Mouse (Mus musculus) myocyte (in vitro differentiated cells): Measurements from ENCODE around the gene Uqcrc1.

Source experiments
- POLR2A ChIP-seq: IDR thresholded peaks from one replicate; pipeline ENCODE4 v1.6.1; 2011; ENCODE audit warnings: low read depth, mild to moderate bottlenecking, control low read depth, moderate library complexity; ENCODE audit not compliant: insufficient read length
- POLR2AphosphoS2 ChIP-seq: IDR thresholded peaks from one replicate; pipeline ENCODE4 v1.6.1; 2011; ENCODE audit warnings: low read depth, control low read depth; ENCODE audit not compliant: insufficient read length
- SRF ChIP-seq: IDR thresholded peaks from one replicate; pipeline ENCODE4 v1.6.1; 2011; ENCODE audit warnings: low read depth; ENCODE audit not compliant: control insufficient read depth, insufficient read length

DNA sequence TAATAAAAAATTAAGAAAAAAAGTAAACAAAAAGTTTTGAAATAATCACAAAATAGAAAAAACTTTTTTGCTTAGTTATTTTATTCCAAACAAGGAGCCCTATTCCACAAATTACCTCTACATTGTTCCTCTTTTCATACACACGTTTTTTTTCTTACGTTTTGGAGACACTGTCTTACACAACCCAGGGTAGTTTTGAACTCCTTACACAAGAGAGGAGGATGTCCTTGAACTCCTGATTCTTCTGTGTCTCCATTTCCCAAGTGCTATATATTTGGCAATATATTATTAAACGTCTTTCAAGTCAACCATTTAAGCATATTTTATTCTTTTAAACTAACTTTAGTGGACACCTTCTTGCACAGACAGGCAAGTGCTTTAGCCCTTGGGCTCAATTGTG lies 442 bp upstream of the Uqcrc1 start:
- TF ChIP-seq POLR2A = no peak
- no peak for TF ChIP-seq POLR2AphosphoS2
- no peak for TF ChIP-seq SRF
